Comparison of ENCODE assay signal across 16 mouse cellular contexts in genomic region chr8:120247618-120248017, GRCm38 (mm10). TPM values are rescaled to one million over a fixed set of nuclear protein-coding genes. Genes with fewer than 3 reads are reported as not detected.
A peak's percentile ranks its signal among the peaks of the same experiment; 100 is the strongest.
DNase-seq lines count a peak whose midpoint lies in the region; ATAC-seq and TF ChIP-seq lines count a peak whose summit lies in the region.
"Had no signal": no experiment of that assay in that cellular context is flagged by ENCODE, and none has a peak within 500 bp of the region (broad histone marks: within the 10 kb centered on the region; RNA-seq: fewer than 3 reads in every experiment).

No protein-coding gene starts in this region.

- no peaks in the 10 kb centered on the region for H3K36me3 ChIP-seq in liver, adult 2 months (ENCODE audit: control insufficient read depth, insufficient read depth, low read length)
- H3K36me3 ChIP-seq in liver, embryonic 12.5 days: no peaks in the 10 kb centered on the region
- H3K36me3 ChIP-seq in E14TG2a.4 (ENCODE audit: insufficient read depth, low read length): no peaks in the 10 kb centered on the region
- H3K36me3 ChIP-seq: hindbrain, embryonic 12.5 days had no signal

- H3K27ac ChIP-seq in gastrocnemius, adult 2 months: peak overlapping the region; percentile 94
- H3K27ac ChIP-seq in liver, adult 2 months (replicated peaks; ENCODE audit: insufficient read depth, low read depth, low read length): no peak overlapping the region
- no peak overlapping the region for H3K27ac ChIP-seq in liver, embryonic 12.5 days
- H3K27ac ChIP-seq: hindbrain, embryonic 12.5 days; midbrain, embryonic 10.5 days had no signal

- no peak for TF ChIP-seq POLR2A in liver, adult 2 months (IDR thresholded peaks at IDR 0.05; ENCODE audit: extremely low read depth, insufficient read depth, low read length)
- TF ChIP-seq POLR2A in brain, embryonic 14.5 days (IDR thresholded peaks at IDR 0.05; ENCODE audit: borderline replicate concordance, extremely low read depth, insufficient read depth, insufficient read length, poor library complexity, severe bottlenecking): no peak

- TF ChIP-seq CTCF in gastrocnemius, adult 2 months (IDR thresholded peaks at IDR 0.05): peak; percentile 66
- TF ChIP-seq CTCF in liver, adult 2 months (IDR thresholded peaks at IDR 0.05; ENCODE audit: low read depth, low read length): peak; percentile 45
- peak; percentile 85 for TF ChIP-seq CTCF in E14TG2a.4 (conservative IDR thresholded peaks at IDR 0.05; ENCODE audit: low read length)
- TF ChIP-seq CTCF in brain, embryonic 14.5 days (IDR thresholded peaks at IDR 0.05; ENCODE audit: borderline replicate concordance, extremely low read depth, insufficient read depth, insufficient read length): peak; percentile 45; the same call in 1 of the 2 replicates

- H3K4me2 ChIP-seq in liver, embryonic 12.5 days: no peak overlapping the region
- H3K4me2 ChIP-seq: hindbrain, embryonic 12.5 days had no signal

- no peak overlapping the region for H3K4me3 ChIP-seq in gastrocnemius, adult 2 months
- H3K4me3 ChIP-seq in liver, adult 2 months (ENCODE audit: insufficient read depth, low read depth, low read length): no peak overlapping the region
- no peak overlapping the region for H3K4me3 ChIP-seq in liver, embryonic 12.5 days
- no peak overlapping the region for H3K4me3 ChIP-seq in E14TG2a.4 (replicated peaks; ENCODE audit: low read length)
- H3K4me3 ChIP-seq: hindbrain, embryonic 12.5 days; midbrain, embryonic 10.5 days; myocyte had no signal

- intact Hi-C loops in gastrocnemius, adult 2 months (cut with DNase I): no loop called here

- no peak for DNase-seq in gastrocnemius, adult 2 months
- no peak for DNase-seq in gastrocnemius, postnatal 4 days (ENCODE audit: low spot score in 2 of 2)
- DNase-seq in liver, adult 2 months (ENCODE audit: extremely low read depth, low read depth, low spot score): peak; percentile 13
- no peak for DNase-seq in brain, embryonic 14.5 days (ENCODE audit: low read depth)
- no peak for DNase-seq in frontal cortex, postnatal 36 days (ENCODE audit: low spot score in 2 of 2)
- DNase-seq in urinary bladder, postnatal 25 days (ENCODE audit: low spot score): no peak
- DNase-seq: cerebellum, adult 11-12 months; embryo, embryonic 11 days; kidney, adult 9 months; thymus, postnatal 36 days had no signal

- H3K79me2 ChIP-seq in liver, adult 2 months (ENCODE audit: control insufficient read depth, insufficient read depth, low read length): no peaks in the 10 kb centered on the region

- no peak for ATAC-seq in liver, embryonic 12.5 days
- ATAC-seq: activated CD4-positive, CD25-positive, alpha-beta regulatory T cell, adult 4 months had no signal

- peaks cover 10% of the 10 kb centered on the region for H3K4me1 ChIP-seq in liver, adult 2 months (ENCODE audit: control insufficient read depth, insufficient read depth, low read length)
- H3K4me1 ChIP-seq in liver, embryonic 12.5 days: no peaks in the 10 kb centered on the region
- peaks cover 33% of the 10 kb centered on the region for H3K4me1 ChIP-seq in E14TG2a.4 (replicated peaks; ENCODE audit: low read depth, low read length)

- no peaks in the 10 kb centered on the region for H3K9me3 ChIP-seq in liver, embryonic 12.5 days (replicated peaks)
- H3K9me3 ChIP-seq in E14TG2a.4 (ENCODE audit: low read length): peaks cover 6% of the 10 kb centered on the region; the same call in 1 of the 2 replicates
- H3K9me3 ChIP-seq: hindbrain, embryonic 12.5 days had no signal

- 86% methylated on average over 5 of the region's 5 CpGs for WGBS in liver, adult 2 months
- 73% methylated on average over 5 of the region's 5 CpGs for WGBS in liver, embryonic 12.5 days (ENCODE audit: insufficient replicate concordance)

- H3K9ac ChIP-seq in liver, adult 2 months (ENCODE audit: low read depth, low read length): no peak overlapping the region
- H3K9ac ChIP-seq in liver, embryonic 12.5 days: no peak overlapping the region
- H3K9ac ChIP-seq: hindbrain, embryonic 12.5 days had no signal

- H3K27me3 ChIP-seq in liver, adult 2 months (ENCODE audit: control insufficient read depth, insufficient read depth, low read length): no peaks in the 10 kb centered on the region
- H3K27me3 ChIP-seq in liver, embryonic 12.5 days (replicated peaks): no peaks in the 10 kb centered on the region
- H3K27me3 ChIP-seq in E14TG2a.4 (ENCODE audit: insufficient read depth, low read length): no peaks in the 10 kb centered on the region
- H3K27me3 ChIP-seq: hindbrain, embryonic 12.5 days had no signal

RNA-seq across cellular contexts. Expression of gene Gse1, which starts 19.4 kb away (rescaled TPM):
- total RNA-seq in gastrocnemius, adult 2 months (2021): 10 to 100 TPM; 26.5 to 37.3 TPM
- total RNA-seq in gastrocnemius, postnatal 4 days (2021): 10 to 100 TPM; 45.9 to 48.7 TPM
- 2.6 and 3.6 TPM in 2 replicates for total RNA-seq in liver, adult 2 months (2014; rRNA removed)
- polyA plus RNA-seq in liver, adult 2 months (2012; rRNA removed): 8.5 and 10.0 TPM in 2 replicates
- polyA plus RNA-seq in liver, embryonic 12.5 days (2016; fragmentation: Nextera tagmentation; extraction: Ambion mirVana): 14.5 and 15.9 TPM in 2 replicates
- polyA plus RNA-seq in brain, embryonic 14.5 days (2012; rRNA removed): 70.3 and 70.4 TPM in 2 replicates
